Mouse (Mus musculus): ENCODE measurements at regions not wholly inside any gene's neighbourhood (a gene's known extent, or its start where the extent isn't known, plus 50 kb on each side); places are given as distances from the start of the nearest gene placed in this dataset.
"Not testable (repeated sequence)": the region's sequence is repeated elsewhere in the genome, so short reads cannot be mapped to it uniquely, and the experiment has no call there.

GRCm38 (mm10) chr13:26235941-26236340 lies 534.0 kb downstream of the Hdgfl1 start:
- DNase-seq (ENCODE audit: low spot score): no peak

GRCm38 (mm10) chr13:26234703-26235102 lies 535.3 kb downstream of the Hdgfl1 start:
- no peak for DNase-seq (ENCODE audit: low spot score)

GRCm38 (mm10) chr13:26217299-26217698 lies 552.7 kb downstream of the Hdgfl1 start:
- DNase-seq (ENCODE audit: low spot score): no peak

GRCm38 (mm10) chr13:26216579-26216978 lies 553.4 kb downstream of the Hdgfl1 start:
- no peak for DNase-seq (ENCODE audit: low spot score)

- no peak for DNase-seq (ENCODE audit: low spot score)
These were observed 564.3 kb downstream of the Hdgfl1 start for GRCm38 (mm10) chr13:26205532-26206105.

GRCm38 (mm10) chr13:26194646-26195045 lies 575.3 kb downstream of the Hdgfl1 start:
- no peak for DNase-seq (ENCODE audit: low spot score)

GRCm38 (mm10) chr13:26183879-26184278 lies 586.1 kb downstream of the Hdgfl1 start:
- no peak for DNase-seq (ENCODE audit: low spot score)

GRCm38 (mm10) chr13:26171891-26172482 lies 598.0 kb downstream of the Hdgfl1 start:
- no peak for DNase-seq (ENCODE audit: low spot score)

- no peak for DNase-seq (ENCODE audit: low spot score)
These were observed 600.3 kb downstream of the Hdgfl1 start for GRCm38 (mm10) chr13:26169641-26170040.

- DNase-seq (ENCODE audit: low spot score): no peak
These were observed 611.3 kb downstream of the Hdgfl1 start for GRCm38 (mm10) chr13:26158703-26159102.

- DNase-seq (ENCODE audit: low spot score): peak; percentile 9
These were observed 615.1 kb downstream of the Hdgfl1 start for GRCm38 (mm10) chr13:26154701-26155471.

- no peak for DNase-seq (ENCODE audit: low spot score)
These were observed 615.7 kb downstream of the Hdgfl1 start for GRCm38 (mm10) chr13:26154251-26154650.

GRCm38 (mm10) chr13:26153093-26153492 lies 616.9 kb downstream of the Hdgfl1 start:
- no peak for DNase-seq (ENCODE audit: low spot score)

- DNase-seq (ENCODE audit: low spot score): no peak
These were observed 619.5 kb downstream of the Hdgfl1 start for GRCm38 (mm10) chr13:26150426-26150825.

GRCm38 (mm10) chr13:26142811-26143210 lies 627.2 kb downstream of the Hdgfl1 start:
- no peak for DNase-seq (ENCODE audit: low spot score)

GRCm38 (mm10) chr13:26119363-26119762 lies 650.6 kb downstream of the Hdgfl1 start:
- no peak for DNase-seq (ENCODE audit: low spot score)

- no peak for DNase-seq (ENCODE audit: low spot score)
These were observed 655.8 kb downstream of the Hdgfl1 start for GRCm38 (mm10) chr13:26114136-26114535.

- DNase-seq (ENCODE audit: low spot score): not testable (repeated sequence)
These were observed 656.2 kb downstream of the Hdgfl1 start for GRCm38 (mm10) chr13:26113723-26114122.

- DNase-seq (ENCODE audit: low spot score): no peak
These were observed 657.4 kb downstream of the Hdgfl1 start for GRCm38 (mm10) chr13:26112579-26112978.

- no peak for DNase-seq (ENCODE audit: low spot score)
These were observed 661.0 kb downstream of the Hdgfl1 start for GRCm38 (mm10) chr13:26109013-26109412.

GRCm38 (mm10) chr13:26088727-26089126 lies 681.2 kb downstream of the Hdgfl1 start:
- no peak for DNase-seq (ENCODE audit: low spot score)

- no peak for DNase-seq (ENCODE audit: low spot score)
These were observed 689.2 kb downstream of the Hdgfl1 start for GRCm38 (mm10) chr13:26080814-26081213.

GRCm38 (mm10) chr13:26080302-26080701 lies 689.7 kb downstream of the Hdgfl1 start:
- DNase-seq (ENCODE audit: low spot score): no peak

Measured in yolk sac, embryonic 10.5 days (tissue).